Mouse (Mus musculus): Measurements from ENCODE around the gene Sptssb. TPM values are rescaled to one million over a fixed set of nuclear protein-coding genes. Genes with fewer than 3 reads are reported as not detected.

Gene Sptssb
- total and polyA plus RNA-seq, 3 experiments, result not detected

GRCm38 (mm10) chr3:69892187-69893094, 32.7 kb upstream of the Sptssb start:
- Histone ChIP-seq H3K4me1 (ENCODE audit: control insufficient read depth in 1 of 2, insufficient read depth in 2 of 2, low read length in 2 of 2) (no peaks in the 10 kb centered on the region), H3K9me3 (replicated peaks; ENCODE audit: insufficient read depth, low read length) (no peaks in the 10 kb centered on the region), H3K27ac (ENCODE audit: control insufficient read depth, low read depth, low read length) (no peak overlapping the region), H3K27me3 (ENCODE audit: control insufficient read depth in 1 of 2, insufficient read depth in 2 of 2, low read length in 2 of 2) (no peaks in the 10 kb centered on the region), H3K79me2 (ENCODE audit: control insufficient read depth, insufficient read depth, low read length, poor library complexity) (no peaks in the 10 kb centered on the region), H3K9ac (ENCODE audit: control insufficient read depth, low read depth, low read length, poor library complexity, severe bottlenecking) (no peak overlapping the region), H3K36me3 (ENCODE audit: control insufficient read depth in 1 of 2, insufficient read depth in 2 of 2, low read length in 2 of 2) (no peaks in the 10 kb centered on the region), H3K4me3 (ENCODE audit: control insufficient read depth in 1 of 2, insufficient read depth in 1 of 2, low read depth in 2 of 2, low read length in 2 of 2) (no peak overlapping the region)
- no peak for DNase-seq (ENCODE audit: low read depth, low spot score)
- TF ChIP-seq MAZ (IDR thresholded peaks at IDR 0.05; ENCODE audit: low read depth, low read length) (no peak), E2F4 (IDR thresholded peaks at IDR 0.05; ENCODE audit: borderline replicate concordance, low read depth, low read length) (no peak), ZMIZ1 (IDR thresholded peaks at IDR 0.05; ENCODE audit: low read depth, low read length) (no peak), ZKSCAN1 (IDR thresholded peaks at IDR 0.05; ENCODE audit: low read depth, low read length) (no peak), MXI1 (IDR thresholded peaks at IDR 0.05; ENCODE audit: low read depth, low read length) (no peak), GATA1 (IDR thresholded peaks at IDR 0.05; ENCODE audit: low read depth, low read length) (no peak), POLR2A (IDR thresholded peaks at IDR 0.05; ENCODE audit: control insufficient read depth in 1 of 2, insufficient read depth in 1 of 2, low read depth in 1 of 2, low read length in 2 of 2, poor library complexity in 1 of 2) (no peak), TAL1 (IDR thresholded peaks at IDR 0.05; ENCODE audit: low read length) (no peak), NRF1 (IDR thresholded peaks at IDR 0.05; ENCODE audit: insufficient read depth, low read depth, low read length, poor library complexity, severe bottlenecking) (no peak), ETS1 (IDR thresholded peaks at IDR 0.05; ENCODE audit: low read depth, low read length) (no peak)

- H3K4me3 ChIP-seq (ENCODE audit: control insufficient read depth in 1 of 2, insufficient read depth in 1 of 2, low read depth in 2 of 2, low read length in 2 of 2), result no peak overlapping the region
- no peak overlapping the region for H3K27ac ChIP-seq (ENCODE audit: control insufficient read depth, low read depth, low read length)
- TF ChIP-seq TAL1 (IDR thresholded peaks at IDR 0.05; ENCODE audit: low read length), result no peak
- TF ChIP-seq GATA1 (IDR thresholded peaks at IDR 0.05; ENCODE audit: low read depth, low read length), result no peak
- no peak for TF ChIP-seq MAX (IDR thresholded peaks at IDR 0.05; ENCODE audit: low read length)
- TF ChIP-seq POLR2AphosphoS5 (IDR thresholded peaks at IDR 0.05; ENCODE audit: borderline replicate concordance, low read depth, low read length), result no peak
- no peak for TF ChIP-seq ZKSCAN1 (IDR thresholded peaks at IDR 0.05; ENCODE audit: low read depth, low read length)
- no peak for TF ChIP-seq NRF1 (IDR thresholded peaks at IDR 0.05; ENCODE audit: insufficient read depth, low read depth, low read length, poor library complexity, severe bottlenecking)
- TF ChIP-seq UBTF (IDR thresholded peaks at IDR 0.05; ENCODE audit: borderline replicate concordance, insufficient read depth, low read depth, low read length), result no peak
- no peak for TF ChIP-seq ZNF384 (IDR thresholded peaks at IDR 0.05; ENCODE audit: low read depth, low read length)
These were observed 26.1 kb upstream of the Sptssb start for GRCm38 (mm10) chr3:69885866-69886265.

More at GRCm38 (mm10) chr3:69885866-69886265, 26.1 kb upstream of the Sptssb start:
- Histone ChIP-seq H3K27me3 (ENCODE audit: control insufficient read depth in 1 of 2, insufficient read depth in 2 of 2, low read length in 2 of 2) (no peaks in the 10 kb centered on the region), H3K9me3 (replicated peaks; ENCODE audit: insufficient read depth, low read length) (no peaks in the 10 kb centered on the region), H3K9ac (ENCODE audit: control insufficient read depth, low read depth, low read length, poor library complexity, severe bottlenecking) (no peak overlapping the region), H3K79me2 (ENCODE audit: control insufficient read depth, insufficient read depth, low read length, poor library complexity) (no peaks in the 10 kb centered on the region), H3K4me1 (ENCODE audit: control insufficient read depth in 1 of 2, insufficient read depth in 2 of 2, low read length in 2 of 2) (no peaks in the 10 kb centered on the region), H3K36me3 (ENCODE audit: control insufficient read depth in 1 of 2, insufficient read depth in 2 of 2, low read length in 2 of 2) (no peaks in the 10 kb centered on the region)
- no peak for DNase-seq (ENCODE audit: low read depth, low spot score)
